Mouse (Mus musculus) MEL (cell line): ENCODE measurements at regions not wholly inside any gene's neighbourhood (a gene's known extent, or its start where the extent isn't known, plus 50 kb on each side); places are given as distances from the start of the nearest gene placed in this dataset.

Source experiments
- DNase-seq: peaks from one replicate; pipeline ENCODE4 v3.0.0; 2011; ENCODE audit warnings: low read depth, low spot score
- H3K27ac ChIP-seq: 2 replicates; pipeline ENCODE4 v1.5.1; 2012; ENCODE audit warnings: low read depth, mild to moderate bottlenecking, control low read depth, low read length, moderate library complexity; ENCODE audit not compliant: control insufficient read depth
- H3K27me3 ChIP-seq, 2 experiments: fragments of 150-350 bp in 1 of 2; sonication (generic) in 1 of 2; 2 replicates each; pipeline ENCODE4 v1.6.1; 2012; ENCODE audit warnings: low read length in 2 of 2, mild to moderate bottlenecking in 2 of 2, improper control_type of control experiment in 1 of 2, moderate library complexity in 1 of 2; ENCODE audit not compliant: insufficient read depth in 2 of 2, control insufficient read depth in 1 of 2
- H3K36me3 ChIP-seq, 2 experiments: 2 replicates each; pipeline ENCODE4 v1.6.1; 2012 to 2014; ENCODE audit warnings: low read length in 2 of 2, improper control_type of control experiment in 1 of 2, inconsistent platforms in 1 of 2, mild to moderate bottlenecking in 1 of 2; ENCODE audit not compliant: insufficient read depth in 2 of 2, control insufficient read depth in 1 of 2
- H3K4me1 ChIP-seq, 2 experiments: fragments of 150-350 bp in 1 of 2; sonication (generic) in 1 of 2; 2 replicates each; pipeline ENCODE4 v1.6.1; 2012; ENCODE audit warnings: low read length in 2 of 2, improper control_type of control experiment in 1 of 2, mild to moderate bottlenecking in 1 of 2; ENCODE audit not compliant: insufficient read depth in 2 of 2, control insufficient read depth in 1 of 2
- H3K4me3 ChIP-seq, 2 experiments: fragments of 150-350 bp in 1 of 2; sonication (generic) in 1 of 2; 2 replicates each; pipeline ENCODE4 v1.5.1; 2012; ENCODE audit warnings: low read depth in 2 of 2, low read length in 2 of 2, mild to moderate bottlenecking in 2 of 2, moderate library complexity in 2 of 2, control low read depth in 1 of 2, improper control_type of control experiment in 1 of 2; ENCODE audit not compliant: control insufficient read depth in 1 of 2, insufficient read depth in 1 of 2
- H3K79me2 ChIP-seq: 2 replicates; pipeline ENCODE4 v1.6.1; 2012; ENCODE audit warnings: mild to moderate bottlenecking, low read length, moderate library complexity; ENCODE audit not compliant: control insufficient read depth, poor library complexity, insufficient read depth
- H3K9ac ChIP-seq: 2 replicates; pipeline ENCODE4 v1.6.1; 2012; ENCODE audit warnings: low read depth, mild to moderate bottlenecking, control low read depth, low read length, moderate library complexity; ENCODE audit not compliant: control insufficient read depth, poor library complexity, severe bottlenecking
- H3K9me3 ChIP-seq: fragments of 150-350 bp; sonication (generic); replicated peaks from 2 replicates; pipeline ENCODE4 v1.6.1; 2012; ENCODE audit warnings: mild to moderate bottlenecking, low read length, improper control_type of control experiment, moderate library complexity; ENCODE audit not compliant: insufficient read depth
- BHLHE40 ChIP-seq: IDR thresholded peaks from 2 replicates; pipeline ENCODE4 v1.6.1; 2012; ENCODE audit warnings: low read depth, mild to moderate bottlenecking, inconsistent platforms, low read length, improper control_type of control experiment, borderline replicate concordance
- CTCF ChIP-seq, 3 experiments: IDR thresholded peaks in 2 of 3; conservative IDR thresholded peaks in 1 of 3; 2 replicates each; pipeline ENCODE4 v1.5.1; 2011 to 2012; ENCODE audit warnings: low read length in 3 of 3, low read depth in 2 of 3, mild to moderate bottlenecking in 2 of 3, improper control_type of control experiment in 1 of 3, inconsistent platforms in 1 of 3, mixed read lengths in 1 of 3, moderate library complexity in 1 of 3; ENCODE audit not compliant: control insufficient read depth in 1 of 3, insufficient read depth in 1 of 3, poor library complexity in 1 of 3, severe bottlenecking in 1 of 3
- E2F4 ChIP-seq: IDR thresholded peaks from 2 replicates; pipeline ENCODE4 v1.6.1; 2011; ENCODE audit warnings: low read depth, low read length, improper control_type of control experiment, borderline replicate concordance
- ELF1 ChIP-seq: IDR thresholded peaks from 2 replicates; pipeline ENCODE4 v1.6.1; 2014; ENCODE audit warnings: low read depth, mild to moderate bottlenecking, inconsistent platforms, low read length, improper control_type of control experiment, moderate library complexity
- KAT2A ChIP-seq: conservative IDR thresholded peaks from 2 replicates; pipeline ENCODE4 v1.6.1; 2012; ENCODE audit warnings: low read depth, low read length, improper control_type of control experiment, inconsistent platforms
- MAX ChIP-seq: IDR thresholded peaks from 2 replicates; pipeline ENCODE4 v1.6.1; 2011; ENCODE audit warnings: low read length, improper control_type of control experiment
- MEF2A ChIP-seq: IDR thresholded peaks from 2 replicates; pipeline ENCODE4 v1.6.1; 2014; ENCODE audit warnings: low read depth, mild to moderate bottlenecking, inconsistent platforms, low read length, improper control_type of control experiment; ENCODE audit not compliant: poor library complexity, insufficient replicate concordance, severe bottlenecking; ENCODE audit errors: extremely low read depth
- MXI1 ChIP-seq: IDR thresholded peaks from 2 replicates; pipeline ENCODE4 v1.6.1; 2011; ENCODE audit warnings: mild to moderate bottlenecking, low read depth, low read length, improper control_type of control experiment
- POLR2AphosphoS2 ChIP-seq: IDR thresholded peaks from 2 replicates; pipeline ENCODE4 v1.6.1; 2011; ENCODE audit warnings: low read length, improper control_type of control experiment
- SMC3 ChIP-seq: IDR thresholded peaks from 2 replicates; pipeline ENCODE4 v1.6.1; 2011; ENCODE audit warnings: low read depth, low read length, improper control_type of control experiment
- TAL1 ChIP-seq: IDR thresholded peaks from 2 replicates; pipeline ENCODE4 v1.6.1; 2012; ENCODE audit warnings: mild to moderate bottlenecking, inconsistent platforms, low read length, moderate library complexity, mixed read lengths
- UBTF ChIP-seq: IDR thresholded peaks from 2 replicates; pipeline ENCODE4 v1.6.1; 2012; ENCODE audit warnings: low read depth, mild to moderate bottlenecking, inconsistent platforms, low read length, improper control_type of control experiment, moderate library complexity, borderline replicate concordance; ENCODE audit not compliant: insufficient read depth
- USF2 ChIP-seq, 2 experiments: IDR thresholded peaks; 2 replicates each; pipeline ENCODE4 v1.6.1; 2011 to 2012; ENCODE audit warnings: improper control_type of control experiment in 2 of 2, low read length in 2 of 2, borderline replicate concordance in 1 of 2, inconsistent platforms in 1 of 2, low read depth in 1 of 2, mild to moderate bottlenecking in 1 of 2; ENCODE audit not compliant: insufficient read depth in 1 of 2
- ZKSCAN1 ChIP-seq: IDR thresholded peaks from 2 replicates; pipeline ENCODE4 v1.6.1; 2012; ENCODE audit warnings: low read depth, mild to moderate bottlenecking, inconsistent platforms, low read length, improper control_type of control experiment, moderate library complexity

DNA sequence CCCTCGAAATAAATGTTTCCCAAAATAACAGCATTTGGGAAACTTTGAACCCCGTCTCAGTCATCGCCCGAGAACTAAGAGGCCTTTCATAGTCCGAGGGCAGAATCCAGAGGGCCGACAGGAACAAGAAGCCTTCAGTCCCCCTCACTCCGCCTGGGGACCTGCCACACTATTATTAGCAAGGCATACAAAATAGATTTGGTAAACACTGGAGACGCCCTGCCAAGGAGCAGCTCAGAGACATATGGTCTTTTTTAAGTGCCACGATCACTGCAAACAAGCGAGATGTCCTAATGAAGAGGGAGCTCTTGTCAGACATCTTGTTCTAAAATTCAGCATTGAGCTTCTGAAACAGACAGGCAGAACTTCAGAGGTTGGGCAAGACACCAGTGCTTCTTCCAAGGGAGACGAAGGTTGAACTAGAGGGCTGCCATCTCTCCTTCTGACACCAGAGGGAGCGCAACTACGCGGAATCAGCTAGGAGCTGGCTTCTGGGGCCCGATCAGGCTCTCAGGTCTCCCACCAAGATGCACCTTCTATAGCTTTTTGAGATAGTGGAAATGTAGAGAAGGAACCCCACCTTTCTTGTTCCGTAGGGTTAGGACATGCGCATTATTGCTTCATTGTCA, 226.2 kb downstream of the Rnf144b start:
- H3K9me3 ChIP-seq, result no peaks in the 10 kb centered on the region
- peak; percentile 2 for DNase-seq
- no peak overlapping the region for H3K27ac ChIP-seq
- no peaks in the 10 kb centered on the region for H3K36me3 ChIP-seq
- H3K27me3 ChIP-seq, result no peaks in the 10 kb centered on the region
- H3K4me3 ChIP-seq, result no peak overlapping the region
- no peaks in the 10 kb centered on the region for H3K4me1 ChIP-seq
- no peak overlapping the region for H3K9ac ChIP-seq
- no peaks in the 10 kb centered on the region for H3K79me2 ChIP-seq
- TF ChIP-seq CTCF (IDR thresholded peaks at IDR 0.05 in 2 of 3, conservative IDR thresholded peaks at IDR 0.05 in 1 of 3; ENCODE audit: control insufficient read depth in 1 of 3, insufficient read depth in 1 of 3, low read depth in 2 of 3, low read length in 3 of 3, poor library complexity in 1 of 3, severe bottlenecking in 1 of 3), result peak in 2 of 3 experiments; percentile 4 to 20; a peak in 1 of 6 replicates
- no peak for TF ChIP-seq MEF2A
- TF ChIP-seq TAL1, result no peak
- no peak for TF ChIP-seq BHLHE40
- no peak for TF ChIP-seq USF2 (IDR thresholded peaks at IDR 0.05; ENCODE audit: borderline replicate concordance in 1 of 2, insufficient read depth in 1 of 2, low read depth in 1 of 2, low read length in 2 of 2)
- peak; percentile 13; the same call in 1 of the 2 replicates for TF ChIP-seq SMC3

DNA sequence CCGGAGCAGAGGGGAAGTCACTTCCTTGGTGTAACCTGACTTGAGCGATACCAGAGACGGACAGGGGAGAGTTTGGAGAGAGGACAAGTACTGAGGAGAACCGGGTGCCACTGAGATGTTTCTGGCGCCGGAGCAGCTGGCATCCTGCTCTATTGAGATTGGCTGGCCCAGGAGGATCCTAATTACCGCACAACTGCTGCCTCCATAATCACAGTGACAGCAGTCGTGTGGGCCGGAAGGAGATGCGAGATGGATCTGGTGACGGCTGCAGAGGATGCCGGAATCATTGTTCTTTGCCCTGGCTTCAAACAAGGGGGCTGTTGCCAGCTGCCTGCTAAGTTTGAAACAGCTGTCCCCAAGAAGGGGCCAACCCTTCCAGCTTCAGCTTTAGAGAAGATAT, 232.0 kb downstream of the Rnf144b start:
- TF ChIP-seq ELF1, result no peak
- TF ChIP-seq MXI1, result no peak
- no peak for TF ChIP-seq E2F4
- TF ChIP-seq KAT2A, result no peak
- no peak for TF ChIP-seq BHLHE40
- no peak for TF ChIP-seq POLR2AphosphoS2
- no peak for TF ChIP-seq USF2 (IDR thresholded peaks at IDR 0.05; ENCODE audit: borderline replicate concordance in 1 of 2, insufficient read depth in 1 of 2, low read depth in 1 of 2, low read length in 2 of 2)
- TF ChIP-seq ZKSCAN1, result no peak
- no peak for TF ChIP-seq UBTF
- no peak for TF ChIP-seq MAX
- no peak overlapping the region for H3K9ac ChIP-seq
- H3K4me1 ChIP-seq, result no peaks in the 10 kb centered on the region
- no peak overlapping the region for H3K27ac ChIP-seq
- no peaks in the 10 kb centered on the region for H3K27me3 ChIP-seq
- no peaks in the 10 kb centered on the region for H3K9me3 ChIP-seq
- no peak overlapping the region for H3K4me3 ChIP-seq
- no peaks in the 10 kb centered on the region for H3K79me2 ChIP-seq
- no peak for DNase-seq
- no peaks in the 10 kb centered on the region for H3K36me3 ChIP-seq
